Mouse (Mus musculus) G1E (cell line): ENCODE results near the gene Fancl.

Experiments
- CTCF ChIP-seq: IDR thresholded peaks from 2 replicates; pipeline ENCODE4 v1.5.1; 2012; ENCODE audit warnings: low read depth, low read length, inconsistent platforms, mixed read lengths
- GATA1 ChIP-seq: IDR thresholded peaks from 2 replicates; pipeline ENCODE4 v1.6.1; 2012; ENCODE audit warnings: borderline replicate concordance, low read length, inconsistent platforms, mixed read lengths
- POLR2AphosphoS5 ChIP-seq: IDR thresholded peaks from 2 replicates; pipeline ENCODE4 v1.6.1; 2012; ENCODE audit warnings: low read depth, low read length, inconsistent platforms; ENCODE audit not compliant: insufficient replicate concordance
- TAL1 ChIP-seq: conservative IDR thresholded peaks from 2 replicates; pipeline ENCODE4 v1.6.1; 2012; ENCODE audit warnings: low read depth, low read length, inconsistent platforms, mixed read lengths

- TF ChIP-seq CTCF (no peak), POLR2AphosphoS5 (no peak), GATA1 (no peak), TAL1 (0 out of 2 replicates have a peak, but pooled peaks have one; percentile 23)
Measured at GRCm38 (mm10) chr11:26454081-26454480, 68.1 kb downstream of the Fancl start.
